Mouse (Mus musculus) intestine, postnatal 0 days (tissue): ENCODE measurements at regions not wholly inside any gene's neighbourhood (a gene's known extent, or its start where the extent isn't known, plus 50 kb on each side); places are given as distances from the start of the nearest gene placed in this dataset.

Source experiments
- ATAC-seq: fragments of 200-750 bp; cut with Nextera tagmentation; 2 replicates; pipeline ENCODE4 v1.8.0; 2017; ENCODE audit warnings: mild to moderate bottlenecking, moderate TSS enrichment, moderate library complexity
- H3K27ac ChIP-seq: fragments of 300-500 bp; sonication (generic); 2 replicates; pipeline ENCODE4 v1.5.1; 2014; ENCODE audit warnings: mild to moderate bottlenecking, low read depth, low read length, moderate library complexity
- H3K27me3 ChIP-seq: fragments of 300-500 bp; sonication (generic); replicated peaks from 2 replicates; pipeline ENCODE4 v1.6.1; 2014; ENCODE audit warnings: low read length, mixed read lengths; ENCODE audit not compliant: control insufficient read depth, insufficient read depth
- H3K36me3 ChIP-seq: fragments of 300-500 bp; sonication (generic); 2 replicates; pipeline ENCODE4 v1.6.1; 2014; ENCODE audit warnings: mild to moderate bottlenecking, moderate library complexity; ENCODE audit not compliant: control insufficient read depth, insufficient read depth
- H3K4me1 ChIP-seq: fragments of 300-500 bp; sonication (generic); replicated peaks from 2 replicates; pipeline ENCODE4 v1.6.1; 2014; ENCODE audit warnings: antibody characterized with exemption, low read length, mixed read lengths; ENCODE audit not compliant: control insufficient read depth, insufficient read depth
- H3K4me2 ChIP-seq: fragments of 300-500 bp; sonication (generic); replicated peaks from 2 replicates; pipeline ENCODE4 v1.6.1; 2014; ENCODE audit warnings: low read depth, mild to moderate bottlenecking, moderate library complexity
- H3K4me3 ChIP-seq: fragments of 300-500 bp; sonication (generic); 2 replicates; pipeline ENCODE4 v1.5.1; 2014; ENCODE audit warnings: low read depth, low read length
- H3K9ac ChIP-seq: fragments of 300-500 bp; sonication (generic); 2 replicates; pipeline ENCODE4 v1.6.1; 2014; ENCODE audit warnings: mild to moderate bottlenecking, low read depth, low read length
- H3K9me3 ChIP-seq: fragments of 300-500 bp; sonication (generic); 2 replicates; pipeline ENCODE4 v1.6.1; 2016; ENCODE audit warnings: mixed run types; ENCODE audit not compliant: control insufficient read depth
- CTCF ChIP-seq: sonication (generic); IDR thresholded peaks from 2 replicates; pipeline ENCODE4 v1.5.1; 2016; ENCODE audit warnings: low read depth, mild to moderate bottlenecking, control low read depth, antibody characterized with exemption, moderate library complexity
- WGBS: fragments of 180-500 bp; shearing (Covaris S2); extraction: QIAGEN DNeasy Blood & Tissue Kit; methylation state at CpG from one replicate; pipeline ENCODE4 v1.1.7; 2014; 5-methylcytosine and 5-hydroxymethylcytosine counted together

DNA sequence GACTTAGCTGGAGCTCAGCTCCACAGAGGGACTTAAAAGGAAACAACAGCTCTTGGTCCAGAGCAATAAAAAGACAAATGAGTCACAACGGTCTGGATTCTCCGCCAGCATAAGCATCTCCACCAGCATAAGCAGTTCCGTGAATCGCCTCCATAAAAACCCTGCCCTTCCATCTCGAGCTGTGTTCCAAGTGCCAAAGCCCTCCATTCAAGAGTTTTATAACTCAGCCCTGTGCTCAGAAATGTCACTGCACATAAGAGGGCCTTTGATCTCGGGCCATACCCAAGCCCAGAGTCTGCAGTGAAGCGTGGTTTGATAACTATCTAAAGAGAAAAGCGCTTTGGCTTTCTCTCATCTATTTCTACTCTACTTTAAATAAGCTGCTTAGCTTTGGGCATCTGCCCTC is 70.8 kb upstream of the Akap13 start:
- H3K4me2 ChIP-seq = 0 out of 2 replicates have a peak overlapping the region, but pooled peaks have one; percentile 1
- H3K4me1 ChIP-seq = no peaks in the 10 kb centered on the region
- no peaks in the 10 kb centered on the region for H3K36me3 ChIP-seq
- H3K9me3 ChIP-seq = no peaks in the 10 kb centered on the region
- no peak for TF ChIP-seq CTCF
- whole genome bisulfite sequencing = 14% methylated on average over 8 of the region's 8 CpGs
- H3K4me3 ChIP-seq = no peak overlapping the region
- peak; percentile 75 for ATAC-seq
- peak overlapping the region; percentile 37; the same call in 1 of the 2 replicates for H3K27ac ChIP-seq
- no peak overlapping the region for H3K9ac ChIP-seq
- no peaks in the 10 kb centered on the region for H3K27me3 ChIP-seq

GRCm38 (mm10) chr7:75387033-75387432 is 68.3 kb upstream of the Akap13 start:
- no peak for TF ChIP-seq CTCF
- 64% methylated on average over 1 of the region's 1 CpGs for WGBS

DNA sequence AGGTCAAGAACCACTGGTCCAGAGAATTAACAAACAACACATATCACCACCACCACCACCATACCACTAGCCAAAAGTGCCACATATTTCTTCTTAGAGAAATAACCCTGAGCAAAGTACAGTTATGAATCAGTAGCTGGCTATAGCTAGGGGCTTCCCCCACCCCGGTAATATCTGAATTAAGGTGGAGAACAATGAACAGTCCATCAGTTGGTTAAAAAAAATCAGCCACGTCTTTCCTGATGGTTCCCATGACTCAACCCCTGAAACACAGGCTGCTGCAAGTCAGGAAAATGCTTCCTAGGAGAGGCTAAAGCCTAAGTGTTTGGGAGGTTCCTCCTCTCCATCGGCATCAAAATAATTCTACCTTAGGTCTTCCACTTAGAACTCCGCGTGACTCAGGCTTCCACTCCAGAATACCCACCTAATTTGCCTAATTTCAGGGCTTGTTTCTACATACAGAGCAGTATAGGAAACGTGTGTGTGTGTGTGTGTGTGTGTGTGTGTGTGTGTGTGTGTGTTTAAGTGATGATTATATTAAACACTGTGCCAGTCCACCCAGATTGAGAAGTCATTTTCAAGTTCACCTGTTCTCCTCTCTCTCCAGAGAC is 67.4 kb upstream of the Akap13 start:
- no peaks in the 10 kb centered on the region for H3K36me3 ChIP-seq
- H3K9ac ChIP-seq = no peak overlapping the region
- no peaks in the 10 kb centered on the region for H3K9me3 ChIP-seq
- TF ChIP-seq CTCF = no peak
- ATAC-seq = no peak
- no peak overlapping the region for H3K4me3 ChIP-seq
- WGBS = 67% methylated on average over 6 of the region's 6 CpGs
- H3K27ac ChIP-seq = no peak overlapping the region
- no peaks in the 10 kb centered on the region for H3K27me3 ChIP-seq
- H3K4me2 ChIP-seq = no peak overlapping the region
- no peaks in the 10 kb centered on the region for H3K4me1 ChIP-seq

More at GRCm38 (mm10) chr7:75387033-75387432, 68.3 kb upstream of the Akap13 start:
- Histone ChIP-seq H3K9ac (no peak overlapping the region), H3K4me1 (no peaks in the 10 kb centered on the region), H3K27ac (no peak overlapping the region), H3K9me3 (no peaks in the 10 kb centered on the region), H3K4me3 (no peak overlapping the region), H3K27me3 (no peaks in the 10 kb centered on the region), H3K4me2 (no peak overlapping the region), H3K36me3 (no peaks in the 10 kb centered on the region)
- no peak for ATAC-seq

GRCm38 (mm10) chr7:75390162-75390561 is 65.2 kb upstream of the Akap13 start:
- WGBS = 88% methylated on average over 3 of the region's 3 CpGs
- ATAC-seq = no peak

DNA sequence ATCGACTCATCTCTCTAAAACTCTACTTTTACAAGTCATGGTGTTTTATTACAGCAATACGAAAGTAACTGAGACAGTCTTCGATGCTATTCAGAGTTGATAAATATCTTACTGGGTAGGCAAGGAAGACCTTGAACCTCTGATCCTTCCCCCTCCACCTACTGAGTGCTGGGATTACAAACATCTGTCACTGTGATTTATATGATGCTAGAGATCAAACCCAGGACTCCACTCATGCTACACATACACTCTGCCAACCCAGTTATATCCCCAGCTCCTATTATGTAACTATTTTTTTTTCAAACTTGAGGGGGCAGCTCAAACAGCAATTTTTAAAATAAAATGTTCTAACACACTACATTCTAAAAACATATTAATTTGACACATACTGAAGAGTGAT is 62.6 kb upstream of the Akap13 start:
- Histone ChIP-seq H3K9ac (no peak overlapping the region), H3K4me2 (no peak overlapping the region), H3K27ac (no peak overlapping the region), H3K4me3 (no peak overlapping the region), H3K36me3 (no peaks in the 10 kb centered on the region), H3K4me1 (0 out of 2 replicates have a peak, but pooled peaks cover 3% of the 10 kb centered on the region), H3K27me3 (no peaks in the 10 kb centered on the region), H3K9me3 (no peaks in the 10 kb centered on the region)
- 11% methylated on average over 3 of the region's 3 CpGs for WGBS
- ATAC-seq = peak; percentile 23; the same call in 1 of the 2 replicates
- no peak for TF ChIP-seq CTCF

More at GRCm38 (mm10) chr7:75390162-75390561, 65.2 kb upstream of the Akap13 start:
- H3K9me3 ChIP-seq = no peaks in the 10 kb centered on the region
- H3K27me3 ChIP-seq = no peaks in the 10 kb centered on the region
- H3K36me3 ChIP-seq = no peaks in the 10 kb centered on the region
- H3K4me1 ChIP-seq = no peaks in the 10 kb centered on the region
- no peak overlapping the region for H3K27ac ChIP-seq
- no peak overlapping the region for H3K4me2 ChIP-seq
- TF ChIP-seq CTCF = no peak
- no peak overlapping the region for H3K4me3 ChIP-seq
- no peak overlapping the region for H3K9ac ChIP-seq

- Histone ChIP-seq H3K4me2 (no peak overlapping the region), H3K36me3 (no peaks in the 10 kb centered on the region), H3K9me3 (no peaks in the 10 kb centered on the region), H3K27me3 (no peaks in the 10 kb centered on the region), H3K27ac (no peak overlapping the region), H3K4me1 (0 out of 2 replicates have a peak, but pooled peaks cover 3% of the 10 kb centered on the region), H3K4me3 (no peak overlapping the region), H3K9ac (no peak overlapping the region)
- 88% methylated on average over 2 of the region's 2 CpGs for WGBS
- TF ChIP-seq CTCF = no peak
- no peak for ATAC-seq
These were observed 61.9 kb upstream of the Akap13 start for GRCm38 (mm10) chr7:75393466-75393865.
